ENCODE assay signal across 17 mouse cellular contexts in genomic region chr17:6154366-6154765, GRCm38 (mm10). TPM values are rescaled to one million over a fixed set of nuclear protein-coding genes. Genes with fewer than 3 reads are reported as not detected.
DNase-seq lines count a peak whose midpoint lies in the region; ATAC-seq and TF ChIP-seq lines count a peak whose summit lies in the region.
"Had no signal": no experiment of that assay in that cellular context is flagged by ENCODE, and none has a peak within 500 bp of the region (broad histone marks: within the 10 kb centered on the region; RNA-seq: fewer than 3 reads in every experiment).

No protein-coding gene starts in this region.

- DNase-seq in gastrocnemius, adult 2 months, result no peak
- DNase-seq in gastrocnemius, postnatal 10 days, result no peak
- DNase-seq in A20 (ENCODE audit: low read depth, low spot score), result peak; percentile 38
- DNase-seq in CH12.LX (ENCODE audit: extremely low read depth), result peak; percentile 40
- no peak for DNase-seq in urinary bladder, postnatal 4 days (ENCODE audit: low spot score in 2 of 2)
- DNase-seq in liver, result no peak
- DNase-seq: kidney, postnatal 10 days; lung, adult 18-20 months; lung, postnatal 4 days; right cerebral cortex, postnatal 25 days had no signal

- TF ChIP-seq EP300 in CH12.LX (IDR thresholded peaks at IDR 0.05; ENCODE audit: low read length), result peak; percentile 55

- no peaks in the 10 kb centered on the region for H3K27me3 ChIP-seq in CH12.LX (replicated peaks)
- H3K27me3 ChIP-seq in forebrain, embryonic 12.5 days, result no peaks in the 10 kb centered on the region
- H3K27me3 ChIP-seq: embryonic facial prominence, embryonic 12.5 days; limb, embryonic 15.5 days had no signal

- in situ Hi-C loops in CH12.LX (cut with MboI; ENCODE audit: low pct_ligation_motif_present, low pct_unique_long_range_greater_than_20kb, low sequenced_read_pairs), result no loop called here

- peak; percentile 46 for ATAC-seq in granulocyte monocyte progenitor cell, adult 5-6 weeks (replicated peaks; ENCODE audit: poor library complexity, severe bottlenecking)
- ATAC-seq in forebrain, embryonic 12.5 days (ENCODE audit: low FRiP score), result no peak
- ATAC-seq: intestine, postnatal 0 days; midbrain, embryonic 16.5 days had no signal

- peaks cover 14 to 29% of the 10 kb centered on the region in 2 experiments; a peak in 3 of 4 replicates for H3K4me1 ChIP-seq in CH12.LX (ENCODE audit: control insufficient read depth in 1 of 2, insufficient read depth in 2 of 2)
- no peaks in the 10 kb centered on the region for H3K4me1 ChIP-seq in forebrain, embryonic 12.5 days
- H3K4me1 ChIP-seq: embryonic facial prominence, embryonic 12.5 days; forebrain, embryonic 10.5 days; limb, embryonic 15.5 days had no signal

- no peaks in the 10 kb centered on the region for H3K9me3 ChIP-seq in CH12.LX (replicated peaks; ENCODE audit: low read length)
- H3K9me3 ChIP-seq in forebrain, embryonic 12.5 days, result no peaks in the 10 kb centered on the region
- H3K9me3 ChIP-seq: embryonic facial prominence, embryonic 12.5 days; forebrain, embryonic 10.5 days; limb, embryonic 15.5 days had no signal

- no peak for TF ChIP-seq RAD21 in CH12.LX (IDR thresholded peaks at IDR 0.05; ENCODE audit: low read depth, low read length)

- dilution Hi-C loops in CH12.LX (cut with MboI; ENCODE audit: extremely low pct_ligation_motif_present, extremely low pct_unique_long_range_greater_than_20kb, low sequenced_read_pairs), result no loop called here

- no peak overlapping the region for H3K4me2 ChIP-seq in CH12.LX (ENCODE audit: insufficient read depth, low read depth, poor library complexity, severe bottlenecking)
- H3K4me2 ChIP-seq in forebrain, embryonic 12.5 days, result no peak overlapping the region
- H3K4me2 ChIP-seq: embryonic facial prominence, embryonic 12.5 days; limb, embryonic 15.5 days had no signal

- peaks cover 0 to 4% of the 10 kb centered on the region in 2 experiments for H3K36me3 ChIP-seq in CH12.LX (replicated peaks in 1 of 2; ENCODE audit: control insufficient read depth in 1 of 2, insufficient read depth in 1 of 2, low read length in 1 of 2)
- 0 out of 2 replicates have a peak, but pooled peaks cover 5% of the 10 kb centered on the region for H3K36me3 ChIP-seq in forebrain, embryonic 12.5 days (replicated peaks)
- H3K36me3 ChIP-seq: embryonic facial prominence, embryonic 12.5 days; limb, embryonic 15.5 days had no signal

- no peaks in the 10 kb centered on the region for H3K79me2 ChIP-seq in CH12.LX (replicated peaks; ENCODE audit: control insufficient read depth, extremely low read depth, insufficient read depth, poor library complexity, severe bottlenecking)

- intact Hi-C loops in gastrocnemius, adult 2 months (cut with DNase I), result no loop called here

- no peak overlapping the region for H3K4me3 ChIP-seq in gastrocnemius, adult 2 months
- H3K4me3 ChIP-seq in CH12.LX (replicated peaks in 1 of 3; ENCODE audit: low read depth in 2 of 3, low read length in 2 of 3, poor library complexity in 1 of 3), result no peak overlapping the region
- H3K4me3 ChIP-seq in forebrain, embryonic 12.5 days (replicated peaks), result no peak overlapping the region
- H3K4me3 ChIP-seq: embryonic facial prominence, embryonic 12.5 days; forebrain, embryonic 10.5 days; limb, embryonic 15.5 days had no signal

- no peak for TF ChIP-seq CTCF in gastrocnemius, adult 2 months (IDR thresholded peaks at IDR 0.05)
- TF ChIP-seq CTCF in CH12.LX (conservative IDR thresholded peaks at IDR 0.05 in 1 of 2, IDR thresholded peaks at IDR 0.05 in 1 of 2; ENCODE audit: low read depth in 2 of 2, low read length in 2 of 2), result no peak

- no peak overlapping the region for H3K9ac ChIP-seq in CH12.LX (ENCODE audit: insufficient read depth, low read depth)
- no peak overlapping the region for H3K9ac ChIP-seq in forebrain, embryonic 12.5 days
- H3K9ac ChIP-seq: embryonic facial prominence, embryonic 12.5 days; limb, embryonic 15.5 days had no signal

- WGBS in forebrain, embryonic 12.5 days, result 86% methylated on average over 4 of the region's 4 CpGs

- peak overlapping the region; percentile 67 for H3K27ac ChIP-seq in gastrocnemius, adult 2 months
- no peak overlapping the region for H3K27ac ChIP-seq in CH12.LX (ENCODE audit: insufficient read depth, low read depth)
- H3K27ac ChIP-seq in forebrain, embryonic 12.5 days, result no peak overlapping the region
- H3K27ac ChIP-seq: embryonic facial prominence, embryonic 12.5 days; forebrain, embryonic 10.5 days; limb, embryonic 15.5 days had no signal

- TF ChIP-seq POLR2A in CH12.LX (IDR thresholded peaks at IDR 0.05; ENCODE audit: low read depth, low read length), result no peak

TF ChIP-seq in CH12.LX, 34 proteins besides CTCF, POLR2A, EP300 and RAD21:
- TF ChIP-seq ETS1 (conservative IDR thresholded peaks at IDR 0.05; ENCODE audit: low read depth, low read length) (peak; percentile 22), ZKSCAN1 (IDR thresholded peaks at IDR 0.05; ENCODE audit: borderline replicate concordance, low read depth, low read length) (no peak), ELF1 (IDR thresholded peaks at IDR 0.05; ENCODE audit: low read depth, low read length) (0 out of 2 replicates have a peak, but pooled peaks have one; percentile 20), BHLHE40 (IDR thresholded peaks at IDR 0.05; ENCODE audit: low read depth, low read length) (peak; percentile 47; the same call in 1 of the 2 replicates), RCOR1 (conservative IDR thresholded peaks at IDR 0.05; ENCODE audit: low read depth, low read length) (no peak), KAT2A (IDR thresholded peaks at IDR 0.05; ENCODE audit: insufficient replicate concordance, low read length) (no peak), JUN (IDR thresholded peaks at IDR 0.05; ENCODE audit: insufficient read depth, low read depth, low read length) (no peak), POLR2AphosphoS2 (IDR thresholded peaks at IDR 0.05; ENCODE audit: low read depth, low read length) (no peak), MAZ (IDR thresholded peaks at IDR 0.05; ENCODE audit: low read depth, low read length) (0 out of 2 replicates have a peak, but pooled peaks have one; percentile 36), GABPA (IDR thresholded peaks at IDR 0.05; ENCODE audit: insufficient replicate concordance, low read depth, low read length) (no peak), MAX (IDR thresholded peaks at IDR 0.05; ENCODE audit: low read length) (peak; percentile 55; the same call in 1 of the 2 replicates), USF2 (conservative IDR thresholded peaks at IDR 0.05; ENCODE audit: low read depth, low read length) (no peak), ZMIZ1 (IDR thresholded peaks at IDR 0.05; ENCODE audit: low read depth, low read length) (no peak), MYC (IDR thresholded peaks at IDR 0.05; ENCODE audit: low read depth, low read length) (peak; percentile 62), MEF2A (IDR thresholded peaks at IDR 0.05; ENCODE audit: borderline replicate concordance, low read depth, low read length) (no peak), SIN3A (IDR thresholded peaks at IDR 0.05; ENCODE audit: low read length) (peak; percentile 38; the same call in 1 of the 2 replicates), IRF4 (IDR thresholded peaks at IDR 0.05; ENCODE audit: low read depth, low read length) (peak; percentile 82), UBTF (IDR thresholded peaks at IDR 0.05; ENCODE audit: low read depth, low read length) (no peak)

RNA-seq across cellular contexts. Expression of gene Tulp4, which starts 48.1 kb away (rescaled TPM):
- total RNA-seq in gastrocnemius, adult 2 months (2021), result 100 to 1,000 TPM; 111 to 124 TPM
- total RNA-seq in gastrocnemius, postnatal 10 days (2021), result 100 to 1,000 TPM; 111 to 116 TPM
- total RNA-seq in CH12.LX (2012; rRNA removed), result 49.3 and 50.7 TPM in 2 replicates
- total RNA-seq in CH12.LX (2014; rRNA removed), result 7.8 TPM in 2 replicates
- polyA plus RNA-seq in CH12.LX (2012; ENCODE audit: insufficient read length, low read depth), result 31.7 and 33.6 TPM in 2 replicates
- total RNA-seq in granulocyte monocyte progenitor cell, adult 5-6 weeks (2014; fragmentation: Nextera tagmentation), result 1.0 and 3.1 TPM in 2 replicates
- total RNA-seq in granulocyte monocyte progenitor cell, adult 5-6 weeks (2017), result 9.5 and 9.8 TPM in 2 replicates
- 111 and 117 TPM in 2 replicates for polyA plus RNA-seq in forebrain, embryonic 12.5 days (2016; fragmentation: Nextera tagmentation; extraction: Ambion mirVana)

Comparison
In these comparisons a context has a peak if more than half of its experiments do, and no peak if none do; other contexts are left out.
1. DNase-seq: peak in A20 (single experiment) and CH12.LX (single experiment); none in gastrocnemius, adult 2 months (single experiment), gastrocnemius, postnatal 10 days (single experiment), urinary bladder, postnatal 4 days (0 of 2) and liver (single experiment).